ENCODE assay signal across 8 mouse cellular contexts in genomic region chr16:89960904-89961303, GRCm38 (mm10).
A peak's percentile ranks its signal among the peaks of the same experiment; 100 is the strongest.
DNase-seq lines count a peak whose midpoint lies in the region; ATAC-seq and TF ChIP-seq lines count a peak whose summit lies in the region.

No protein-coding gene starts in this region.

- peak overlapping the region; percentile 56 for H3K4me3 ChIP-seq in kidney, embryonic 16.5 days (ENCODE audit: low read length)
- peak overlapping the region; percentile 51 for H3K4me3 ChIP-seq in embryonic facial prominence, embryonic 14.5 days (ENCODE audit: low read depth, low read length)
- peak overlapping the region; percentile 38 for H3K4me3 ChIP-seq in hindbrain, postnatal 0 days (ENCODE audit: low read length)
- H3K4me3 ChIP-seq in midbrain, embryonic 16.5 days (ENCODE audit: low read depth, low read length): peak overlapping the region; percentile 39; the same call in 1 of the 2 replicates

- 21% methylated on average over 4 of the region's 8 CpGs for WGBS in kidney, embryonic 16.5 days
- WGBS in embryonic facial prominence, embryonic 14.5 days: 17% methylated on average over 6 of the region's 8 CpGs
- 23% methylated on average over 6 of the region's 8 CpGs for WGBS in hindbrain, postnatal 0 days
- 24% methylated on average over 7 of the region's 8 CpGs for WGBS in midbrain, embryonic 16.5 days

- peak overlapping the region; percentile 43; the same call in 1 of the 2 replicates for H3K9ac ChIP-seq in kidney, embryonic 16.5 days (replicated peaks; ENCODE audit: low read length)
- peak overlapping the region; percentile 38; the same call in 1 of the 2 replicates for H3K9ac ChIP-seq in embryonic facial prominence, embryonic 14.5 days (ENCODE audit: low read depth, low read length)
- no peak overlapping the region for H3K9ac ChIP-seq in hindbrain, postnatal 0 days (replicated peaks; ENCODE audit: low read length)
- peak overlapping the region; percentile 50; the same call in 1 of the 2 replicates for H3K9ac ChIP-seq in midbrain, embryonic 16.5 days (ENCODE audit: low read depth, low read length)

- TF ChIP-seq CTCF in hindbrain, postnatal 0 days (IDR thresholded peaks at IDR 0.05; ENCODE audit: low read depth): no peak

- peak overlapping the region; percentile 96 for H3K4me2 ChIP-seq in kidney, embryonic 16.5 days (replicated peaks; ENCODE audit: low read depth, low read length)
- peak overlapping the region; percentile 72 for H3K4me2 ChIP-seq in embryonic facial prominence, embryonic 14.5 days (ENCODE audit: low read depth, low read length)
- peak overlapping the region; percentile 87 for H3K4me2 ChIP-seq in hindbrain, postnatal 0 days (ENCODE audit: low read depth, low read length)
- peak overlapping the region; percentile 81 for H3K4me2 ChIP-seq in midbrain, embryonic 16.5 days (ENCODE audit: low read length)

- H3K36me3 ChIP-seq in kidney, embryonic 16.5 days (ENCODE audit: insufficient read depth, low read length): no peaks in the 10 kb centered on the region
- H3K36me3 ChIP-seq in embryonic facial prominence, embryonic 14.5 days (ENCODE audit: control insufficient read depth, insufficient read depth, low read length): 0 out of 2 replicates have a peak, but pooled peaks cover 2% of the 10 kb centered on the region
- H3K36me3 ChIP-seq in hindbrain, postnatal 0 days (ENCODE audit: insufficient read depth, low read length): no peaks in the 10 kb centered on the region
- H3K36me3 ChIP-seq in midbrain, embryonic 16.5 days (ENCODE audit: control insufficient read depth, insufficient read depth, low read length): no peaks in the 10 kb centered on the region

- ATAC-seq in kidney, embryonic 16.5 days (ENCODE audit: low FRiP score, low TSS enrichment): no peak
- ATAC-seq in embryonic facial prominence, embryonic 14.5 days (ENCODE audit: low read depth): no peak
- no peak for ATAC-seq in hindbrain, postnatal 0 days
- no peak for ATAC-seq in midbrain, embryonic 16.5 days
- ATAC-seq in erythroid progenitor cell, adult 5-6 weeks (replicated peaks; ENCODE audit: low FRiP score, poor library complexity, severe bottlenecking): no peak

- no peaks in the 10 kb centered on the region for H3K27me3 ChIP-seq in kidney, embryonic 16.5 days (ENCODE audit: insufficient read depth, low read length)
- no peaks in the 10 kb centered on the region for H3K27me3 ChIP-seq in embryonic facial prominence, embryonic 14.5 days (replicated peaks; ENCODE audit: control insufficient read depth, insufficient read depth, low read length)
- H3K27me3 ChIP-seq in hindbrain, postnatal 0 days (ENCODE audit: insufficient read depth, low read length): no peaks in the 10 kb centered on the region
- H3K27me3 ChIP-seq in midbrain, embryonic 16.5 days (ENCODE audit: control insufficient read depth, insufficient read depth, low read depth, low read length): no peaks in the 10 kb centered on the region

- H3K27ac ChIP-seq in kidney, embryonic 16.5 days (ENCODE audit: low read length): no peak overlapping the region
- H3K27ac ChIP-seq in embryonic facial prominence, embryonic 14.5 days (replicated peaks; ENCODE audit: low read depth, low read length): no peak overlapping the region; the same call in 1 of the 2 replicates
- no peak overlapping the region for H3K27ac ChIP-seq in hindbrain, postnatal 0 days
- no peak overlapping the region for H3K27ac ChIP-seq in midbrain, embryonic 16.5 days (ENCODE audit: low read length)

- H3K4me1 ChIP-seq in kidney, embryonic 16.5 days (ENCODE audit: insufficient read depth, low read length): peaks cover 29% of the 10 kb centered on the region
- peaks cover 34% of the 10 kb centered on the region for H3K4me1 ChIP-seq in embryonic facial prominence, embryonic 14.5 days (ENCODE audit: control insufficient read depth, insufficient read depth, low read length)
- peaks cover 3% of the 10 kb centered on the region; the same call in 1 of the 2 replicates for H3K4me1 ChIP-seq in hindbrain, postnatal 0 days (ENCODE audit: insufficient read depth, low read length)
- H3K4me1 ChIP-seq in midbrain, embryonic 16.5 days (ENCODE audit: control insufficient read depth, insufficient read depth, low read length): peaks cover 17% of the 10 kb centered on the region

- no peak for DNase-seq in kidney, adult 9 months
- no peak for DNase-seq in embryonic facial prominence, embryonic 14.5 days (ENCODE audit: low spot score)
- no peak for DNase-seq in hindbrain, postnatal 0 days (ENCODE audit: low spot score)
- no peak for DNase-seq in adrenal gland, adult 2 months
- no peak for DNase-seq in c-Kit-positive CD71-positive TER-119-positive erythroid progenitor cells, embryonic 14.5 days (ENCODE audit: low spot score)

- no peaks in the 10 kb centered on the region for H3K9me3 ChIP-seq in kidney, embryonic 16.5 days (ENCODE audit: low read length)
- H3K9me3 ChIP-seq in embryonic facial prominence, embryonic 14.5 days (ENCODE audit: control insufficient read depth, low read length): 0 out of 2 replicates have a peak, but pooled peaks cover 6% of the 10 kb centered on the region
- no peaks in the 10 kb centered on the region for H3K9me3 ChIP-seq in hindbrain, postnatal 0 days (ENCODE audit: low read length)
- H3K9me3 ChIP-seq in midbrain, embryonic 16.5 days (replicated peaks; ENCODE audit: control insufficient read depth, low read length, poor library complexity, severe bottlenecking): no peaks in the 10 kb centered on the region
